Mouse (Mus musculus) heart, embryonic 13.5 days (tissue): ENCODE data around the gene Gm8104. TPM values are rescaled to one million over a fixed set of nuclear protein-coding genes. Genes with fewer than 3 reads are reported as not detected.
"Not testable (repeated sequence)": the region's sequence is repeated elsewhere in the genome, so short reads cannot be mapped to it uniquely, and the experiment has no call there.

Experiments
- ATAC-seq: fragments of 200-750 bp; cut with Nextera tagmentation; 2 replicates; pipeline ENCODE4 v1.8.0; 2017; ENCODE audit warnings: moderate TSS enrichment; ENCODE audit not compliant: insufficient number of reproducible peaks, low FRiP score, low TSS enrichment; ENCODE audit errors: extremely low read depth
- H3K27ac ChIP-seq: fragments of 300-500 bp; sonication (generic); replicated peaks from 2 replicates; pipeline ENCODE4 v1.5.1; 2015; ENCODE audit warnings: moderate library complexity, mild to moderate bottlenecking, inconsistent platforms
- H3K27me3 ChIP-seq: fragments of 300-500 bp; sonication (generic); replicated peaks from 2 replicates; pipeline ENCODE4 v1.6.1; 2015; ENCODE audit warnings: mild to moderate bottlenecking, inconsistent platforms
- H3K36me3 ChIP-seq: fragments of 300-500 bp; sonication (generic); 2 replicates; pipeline ENCODE4 v1.6.1; 2015; ENCODE audit warnings: mild to moderate bottlenecking, inconsistent platforms
- H3K4me1 ChIP-seq: fragments of 300-500 bp; sonication (generic); 2 replicates; pipeline ENCODE4 v1.6.1; 2015; ENCODE audit warnings: inconsistent platforms
- H3K4me2 ChIP-seq: fragments of 300-500 bp; sonication (generic); 2 replicates; pipeline ENCODE4 v1.6.1; 2015; ENCODE audit warnings: inconsistent platforms, mild to moderate bottlenecking, moderate library complexity
- H3K4me3 ChIP-seq: fragments of 300-500 bp; sonication (generic); 2 replicates; pipeline ENCODE4 v1.5.1; 2015; ENCODE audit warnings: moderate library complexity, mild to moderate bottlenecking, inconsistent platforms
- H3K9ac ChIP-seq: fragments of 300-500 bp; sonication (generic); 2 replicates; pipeline ENCODE4 v1.6.1; 2015; ENCODE audit warnings: inconsistent platforms, mild to moderate bottlenecking, moderate library complexity
- H3K9me3 ChIP-seq: fragments of 300-500 bp; sonication (generic); 2 replicates; pipeline ENCODE4 v1.6.1; 2016; ENCODE audit warnings: inconsistent platforms
- WGBS: fragments of 180-500 bp; shearing (Covaris S2); methylation state at CpG from one replicate; pipeline ENCODE4 v1.1.7; 2015; ENCODE audit warnings: mixed read lengths; 5-methylcytosine and 5-hydroxymethylcytosine counted together
- polyA plus RNA-seq: library from polyadenylated mRNA; unstranded; fragments of >200 nt; fragmentation: Nextera tagmentation; extraction: Ambion mirVana; gene quantifications from 2 replicates; pipeline ENCODE4 v1.2.1, GENCODE M21; 2015

Gene Gm8104
- polyA plus RNA-seq, result 0.19 and 0.22 TPM in 2 replicates

- H3K4me3 ChIP-seq, H3K9ac ChIP-seq, H3K36me3 ChIP-seq, H3K9me3 ChIP-seq, H3K27me3 ChIP-seq, H3K4me2 ChIP-seq, ATAC-seq, H3K27ac ChIP-seq, H3K4me1 ChIP-seq: not testable (repeated sequence)
- 67% methylated on average over 3 of the region's 3 CpGs for WGBS
These were observed at the start of gene Gm8104 for GRCm38 (mm10) chr14:43100301-43100700. Gm8104 (plus strand) TSS chr14:43100601.

GRCm38 (mm10) chr14:43058063-43058462 lies 42.3 kb upstream of the Gm8104 start:
- not testable (repeated sequence) for H3K4me2 ChIP-seq, H3K36me3 ChIP-seq, H3K4me3 ChIP-seq, H3K4me1 ChIP-seq, H3K27ac ChIP-seq, H3K27me3 ChIP-seq, ATAC-seq, H3K9ac ChIP-seq, H3K9me3 ChIP-seq
- 57% methylated on average over 3 of the region's 3 CpGs for WGBS

- 57% methylated on average over 4 of the region's 4 CpGs for WGBS
- ATAC-seq, H3K27ac ChIP-seq, H3K4me2 ChIP-seq, H3K4me1 ChIP-seq, H3K27me3 ChIP-seq, H3K4me3 ChIP-seq, H3K9ac ChIP-seq, H3K9me3 ChIP-seq, H3K36me3 ChIP-seq: not testable (repeated sequence)
These were observed 40.2 kb upstream of the Gm8104 start for GRCm38 (mm10) chr14:43060179-43060578.

GRCm38 (mm10) chr14:43076543-43076942 lies 23.9 kb upstream of the Gm8104 start, which contains the start of gene Gm8094:
Gm8094 (minus strand) TSS chr14:43076643.
- not testable (repeated sequence) for H3K4me1 ChIP-seq, H3K4me3 ChIP-seq, H3K36me3 ChIP-seq, H3K27ac ChIP-seq, H3K9me3 ChIP-seq, ATAC-seq, H3K9ac ChIP-seq, H3K4me2 ChIP-seq, H3K27me3 ChIP-seq
- WGBS, result 67% methylated on average over 2 of the region's 2 CpGs

- not testable (repeated sequence) for H3K27ac ChIP-seq, H3K27me3 ChIP-seq, H3K4me3 ChIP-seq, H3K9me3 ChIP-seq, H3K9ac ChIP-seq, H3K4me2 ChIP-seq, ATAC-seq, H3K36me3 ChIP-seq, H3K4me1 ChIP-seq
- 38% methylated on average over 1 of the region's 1 CpGs for WGBS
These were observed 15.3 kb upstream of the Gm8104 start for GRCm38 (mm10) chr14:43084936-43085730.

- not testable (repeated sequence) for H3K27ac ChIP-seq, H3K27me3 ChIP-seq, H3K4me1 ChIP-seq, H3K4me3 ChIP-seq, H3K4me2 ChIP-seq, ATAC-seq, H3K36me3 ChIP-seq, H3K9ac ChIP-seq, H3K9me3 ChIP-seq
- WGBS, result 32% methylated on average over 1 of the region's 14 CpGs
These were observed 11.1 kb upstream of the Gm8104 start for GRCm38 (mm10) chr14:43089103-43089919.

- H3K9me3 ChIP-seq, H3K27ac ChIP-seq, H3K9ac ChIP-seq, H3K4me1 ChIP-seq, H3K4me3 ChIP-seq, H3K4me2 ChIP-seq, H3K27me3 ChIP-seq, H3K36me3 ChIP-seq, ATAC-seq: not testable (repeated sequence)
- 91% methylated on average over 3 of the region's 3 CpGs for WGBS
These were observed 19.3 kb downstream of the Gm8104 start for GRCm38 (mm10) chr14:43119673-43120072.

- H3K36me3 ChIP-seq, H3K4me3 ChIP-seq, H3K9ac ChIP-seq, ATAC-seq, H3K4me1 ChIP-seq, H3K27ac ChIP-seq, H3K4me2 ChIP-seq, H3K27me3 ChIP-seq, H3K9me3 ChIP-seq: not testable (repeated sequence)
These were observed 25.9 kb downstream of the Gm8104 start for GRCm38 (mm10) chr14:43126286-43126685.

Other genes with a start within 250 kb of the Gm8104 start
- not detected in 2 replicates for gene Gm21977, start 247.1 kb upstream of the Gm8104 start, polyA plus RNA-seq
- gene Gm8082, start 107.0 kb upstream of the Gm8104 start, polyA plus RNA-seq, result not detected in 2 replicates
- not detected in 2 replicates for gene Gm10376, start 85.0 kb upstream of the Gm8104 start, polyA plus RNA-seq
- 0.10 TPM in 1 of 2 replicates, not detected in the other for gene Gm8094, start 24.0 kb upstream of the Gm8104 start, polyA plus RNA-seq
- not detected in 2 replicates for gene Gm7233, start 79.3 kb downstream of the Gm8104 start, polyA plus RNA-seq
- gene Gm8122, start 134.7 kb downstream of the Gm8104 start, polyA plus RNA-seq, result not detected in 2 replicates
- gene Gm8126, start 158.0 kb downstream of the Gm8104 start, polyA plus RNA-seq, result not detected in 2 replicates
- not detected in 2 replicates for gene Gm9732, start 174.4 kb downstream of the Gm8104 start, polyA plus RNA-seq
- gene Gm8127, start 193.2 kb downstream of the Gm8104 start, polyA plus RNA-seq, result not detected in 2 replicates
- not detected in 2 replicates for gene 1700001F09Rik, start 247.2 kb downstream of the Gm8104 start, polyA plus RNA-seq